Mouse (Mus musculus) neural tube, embryonic 13.5 days (tissue): ENCODE results near the gene Slc44a1. TPM values are rescaled to one million over a fixed set of nuclear protein-coding genes. Genes with fewer than 3 reads are reported as not detected.

Experiments used
- ATAC-seq: fragments of 200-750 bp; cut with Nextera tagmentation; 2 replicates; pipeline ENCODE4 v1.8.0; 2017; ENCODE audit warnings: low read depth, mild to moderate bottlenecking, moderate TSS enrichment, moderate library complexity
- H3K27ac ChIP-seq: fragments of 300-500 bp; sonication (generic); replicated peaks from 2 replicates; pipeline ENCODE4 v1.5.1; 2015; ENCODE audit warnings: moderate library complexity, mild to moderate bottlenecking, inconsistent platforms
- H3K27me3 ChIP-seq: fragments of 300-500 bp; sonication (generic); 2 replicates; pipeline ENCODE4 v1.6.1; 2015; ENCODE audit warnings: mild to moderate bottlenecking, inconsistent platforms
- H3K36me3 ChIP-seq: fragments of 300-500 bp; sonication (generic); 2 replicates; pipeline ENCODE4 v1.6.1; 2015; ENCODE audit warnings: mild to moderate bottlenecking, inconsistent platforms
- H3K4me1 ChIP-seq: fragments of 300-500 bp; sonication (generic); replicated peaks from 2 replicates; pipeline ENCODE4 v1.6.1; 2015; ENCODE audit warnings: inconsistent platforms
- H3K4me2 ChIP-seq: fragments of 300-500 bp; sonication (generic); 2 replicates; pipeline ENCODE4 v1.6.1; 2015; ENCODE audit warnings: inconsistent platforms, mild to moderate bottlenecking, moderate library complexity
- H3K4me3 ChIP-seq: fragments of 300-500 bp; sonication (generic); 2 replicates; pipeline ENCODE4 v1.5.1; 2015; ENCODE audit warnings: mild to moderate bottlenecking, inconsistent platforms
- H3K9ac ChIP-seq: fragments of 300-500 bp; sonication (generic); 2 replicates; pipeline ENCODE4 v1.6.1; 2015; ENCODE audit warnings: moderate library complexity, mild to moderate bottlenecking, inconsistent platforms
- H3K9me3 ChIP-seq: fragments of 300-500 bp; sonication (generic); 2 replicates; pipeline ENCODE4 v1.6.1; 2016; ENCODE audit warnings: inconsistent platforms
- WGBS: fragments of 180-500 bp; shearing (Covaris S2); methylation state at CpG from one replicate; pipeline ENCODE4 v1.1.7; 2015; 5-methylcytosine and 5-hydroxymethylcytosine counted together
- polyA plus RNA-seq: library from polyadenylated mRNA; unstranded; fragments of >200 nt; fragmentation: Nextera tagmentation; extraction: Ambion mirVana; gene quantifications from 2 replicates; pipeline ENCODE4 v1.2.1, GENCODE M21; 2015

Slc44a1 gene
- polyA plus RNA-seq, 1 experiment from 2014 or later, result 11.9 TPM

- Histone ChIP-seq H3K4me2 (peak overlapping the region; percentile 97), H3K4me3 (no peak overlapping the region)
- 69% methylated on average over 7 of the region's 7 CpGs for WGBS
Observed at GRCm38 (mm10) chr4:53438836-53439480, 1.3 kb upstream of the Slc44a1 start.

GRCm38 (mm10) chr4:53439636-53440009 is 590 bp upstream of the Slc44a1 start:
- peak overlapping the region; percentile 86 for H3K9ac ChIP-seq
- H3K27me3 ChIP-seq, result no peaks in the 10 kb centered on the region
- 0 out of 2 replicates have a peak, but pooled peaks have one; percentile 5 for ATAC-seq
- H3K36me3 ChIP-seq, result no peaks in the 10 kb centered on the region
- no peaks in the 10 kb centered on the region for H3K9me3 ChIP-seq
- 21% methylated on average over 9 of the region's 9 CpGs for WGBS
- peaks cover 55% of the 10 kb centered on the region for H3K4me1 ChIP-seq
- peak overlapping the region; percentile 88 for H3K27ac ChIP-seq
- H3K4me3 ChIP-seq, result peak overlapping the region; percentile 92
- peak overlapping the region; percentile 97 for H3K4me2 ChIP-seq

More at GRCm38 (mm10) chr4:53438836-53439480, 1.3 kb upstream of the Slc44a1 start:
- Histone ChIP-seq H3K27ac (no peak overlapping the region), H3K4me1 (peaks cover 55% of the 10 kb centered on the region), H3K9me3 (no peaks in the 10 kb centered on the region), H3K27me3 (no peaks in the 10 kb centered on the region), H3K36me3 (no peaks in the 10 kb centered on the region), H3K9ac (no peak overlapping the region)
- ATAC-seq, result no peak

GRCm38 (mm10) chr4:53440816-53441571 is 781 bp downstream of the Slc44a1 start:
- 1% methylated on average over 43 of the region's 45 CpGs for WGBS
- H3K4me1 ChIP-seq, result peaks cover 55% of the 10 kb centered on the region
- peak overlapping the region; percentile 92 for H3K4me3 ChIP-seq
- H3K36me3 ChIP-seq, result no peaks in the 10 kb centered on the region
- H3K9ac ChIP-seq, result peak overlapping the region; percentile 86
- peak overlapping the region; percentile 97 for H3K4me2 ChIP-seq
- no peaks in the 10 kb centered on the region for H3K27me3 ChIP-seq
- peak overlapping the region; percentile 88 for H3K27ac ChIP-seq
- no peaks in the 10 kb centered on the region for H3K9me3 ChIP-seq
- peak; percentile 50; the same call in 1 of the 2 replicates for ATAC-seq

GRCm38 (mm10) chr4:53441683-53442082 is 1.5 kb downstream of the Slc44a1 start:
- no peak for ATAC-seq
- peak overlapping the region; percentile 92 for H3K4me3 ChIP-seq
- peak overlapping the region; percentile 86; the same call in 1 of the 2 replicates for H3K9ac ChIP-seq
- 31% methylated on average over 4 of the region's 4 CpGs for WGBS
- H3K36me3 ChIP-seq, result no peaks in the 10 kb centered on the region
- peak overlapping the region; percentile 97 for H3K4me2 ChIP-seq
- H3K27me3 ChIP-seq, result no peaks in the 10 kb centered on the region
- no peak overlapping the region for H3K27ac ChIP-seq
- H3K9me3 ChIP-seq, result no peaks in the 10 kb centered on the region
- H3K4me1 ChIP-seq, result peaks cover 54% of the 10 kb centered on the region

GRCm38 (mm10) chr4:53446216-53446615 is 6.0 kb downstream of the Slc44a1 start:
- Histone ChIP-seq H3K4me2 (no peak overlapping the region), H3K4me1 (peaks cover 30% of the 10 kb centered on the region), H3K9ac (no peak overlapping the region), H3K4me3 (no peak overlapping the region), H3K27me3 (no peaks in the 10 kb centered on the region), H3K9me3 (no peaks in the 10 kb centered on the region), H3K36me3 (no peaks in the 10 kb centered on the region), H3K27ac (no peak overlapping the region)
- no peak for ATAC-seq
- WGBS, result 85% methylated on average over 3 of the region's 3 CpGs

GRCm38 (mm10) chr4:53447773-53448172 is 7.6 kb downstream of the Slc44a1 start:
- 92% methylated on average over 4 of the region's 4 CpGs for WGBS
- H3K9ac ChIP-seq, result no peak overlapping the region
- no peak overlapping the region for H3K4me2 ChIP-seq
- no peaks in the 10 kb centered on the region for H3K9me3 ChIP-seq
- no peaks in the 10 kb centered on the region for H3K27me3 ChIP-seq
- no peaks in the 10 kb centered on the region for H3K36me3 ChIP-seq
- ATAC-seq, result no peak
- H3K27ac ChIP-seq, result no peak overlapping the region
- H3K4me3 ChIP-seq, result no peak overlapping the region
- peaks cover 23% of the 10 kb centered on the region for H3K4me1 ChIP-seq

- Histone ChIP-seq H3K9ac (no peak overlapping the region), H3K27me3 (no peaks in the 10 kb centered on the region), H3K4me1 (peaks cover 20% of the 10 kb centered on the region), H3K27ac (0 out of 2 replicates have a peak overlapping the region, but pooled peaks have one; percentile 1), H3K4me2 (no peak overlapping the region), H3K36me3 (no peaks in the 10 kb centered on the region), H3K4me3 (no peak overlapping the region), H3K9me3 (no peaks in the 10 kb centered on the region)
- ATAC-seq, result no peak
- 75% methylated on average over 7 of the region's 7 CpGs for WGBS
Observed at GRCm38 (mm10) chr4:53450736-53451135, 10.5 kb downstream of the Slc44a1 start.

- Histone ChIP-seq H3K4me2 (no peak overlapping the region), H3K9me3 (no peaks in the 10 kb centered on the region), H3K36me3 (no peaks in the 10 kb centered on the region), H3K9ac (no peak overlapping the region), H3K4me1 (peaks cover 20% of the 10 kb centered on the region), H3K4me3 (no peak overlapping the region), H3K27ac (no peak overlapping the region), H3K27me3 (no peaks in the 10 kb centered on the region)
- no peak; the same call in 1 of the 2 replicates for ATAC-seq
- 62% methylated on average over 4 of the region's 4 CpGs for WGBS
Observed at GRCm38 (mm10) chr4:53451887-53452286, 11.7 kb downstream of the Slc44a1 start.

GRCm38 (mm10) chr4:53452457-53452856 is 12.2 kb downstream of the Slc44a1 start:
- H3K4me3 ChIP-seq, result no peak overlapping the region
- H3K4me2 ChIP-seq, result no peak overlapping the region
- no peak overlapping the region for H3K9ac ChIP-seq
- no peaks in the 10 kb centered on the region for H3K36me3 ChIP-seq
- no peak for ATAC-seq
- H3K4me1 ChIP-seq, result peaks cover 20% of the 10 kb centered on the region
- WGBS, result 91% methylated on average over 1 of the region's 1 CpGs
- no peaks in the 10 kb centered on the region for H3K27me3 ChIP-seq
- no peak overlapping the region for H3K27ac ChIP-seq
- H3K9me3 ChIP-seq, result no peaks in the 10 kb centered on the region

GRCm38 (mm10) chr4:53452976-53453889 is 13.0 kb downstream of the Slc44a1 start:
- no peaks in the 10 kb centered on the region for H3K9me3 ChIP-seq
- no peak for ATAC-seq
- no peak overlapping the region for H3K27ac ChIP-seq
- peaks cover 20% of the 10 kb centered on the region for H3K4me1 ChIP-seq
- H3K4me3 ChIP-seq, result no peak overlapping the region
- no peaks in the 10 kb centered on the region for H3K36me3 ChIP-seq
- H3K9ac ChIP-seq, result no peak overlapping the region
- no peaks in the 10 kb centered on the region for H3K27me3 ChIP-seq
- H3K4me2 ChIP-seq, result no peak overlapping the region
- 50% methylated on average over 10 of the region's 10 CpGs for WGBS

GRCm38 (mm10) chr4:53455885-53456284 is 15.7 kb downstream of the Slc44a1 start:
- Histone ChIP-seq H3K4me3 (no peak overlapping the region), H3K9me3 (no peaks in the 10 kb centered on the region), H3K4me2 (no peak overlapping the region), H3K27me3 (no peaks in the 10 kb centered on the region), H3K9ac (no peak overlapping the region), H3K4me1 (peaks cover 9% of the 10 kb centered on the region), H3K36me3 (no peaks in the 10 kb centered on the region), H3K27ac (no peak overlapping the region)
- ATAC-seq, result no peak
- 87% methylated on average over 2 of the region's 2 CpGs for WGBS

- H3K4me3 ChIP-seq, result no peak overlapping the region
- H3K9me3 ChIP-seq, result no peaks in the 10 kb centered on the region
- H3K27me3 ChIP-seq, result no peaks in the 10 kb centered on the region
- 91% methylated on average over 6 of the region's 6 CpGs for WGBS
- H3K27ac ChIP-seq, result no peak overlapping the region
- no peaks in the 10 kb centered on the region for H3K36me3 ChIP-seq
- H3K4me1 ChIP-seq, result peaks cover 5% of the 10 kb centered on the region
- H3K4me2 ChIP-seq, result no peak overlapping the region
- ATAC-seq, result no peak
- no peak overlapping the region for H3K9ac ChIP-seq
Observed at GRCm38 (mm10) chr4:53456570-53456969, 16.4 kb downstream of the Slc44a1 start.
